Comparison of ENCODE assay signal across 8 mouse cellular contexts in genomic region chr8:10928342-10928794, GRCm38 (mm10).
A peak's percentile ranks its signal among the peaks of the same experiment; 100 is the strongest.
DNase-seq lines count a peak whose midpoint lies in the region; ATAC-seq and TF ChIP-seq lines count a peak whose summit lies in the region.

No protein-coding gene starts in this region.

- 0 out of 2 replicates have a peak, but pooled peaks have one; percentile 47 for ATAC-seq in heart, embryonic 11.5 days (replicated peaks; ENCODE audit: insufficient number of reproducible peaks, low FRiP score, low TSS enrichment)
- peak; percentile 71 for ATAC-seq in midbrain, postnatal 0 days (ENCODE audit: low FRiP score)

- no peak for TF ChIP-seq CTCF in layer of hippocampus, adult 2 months (conservative IDR thresholded peaks at IDR 0.05)
- TF ChIP-seq CTCF in midbrain, postnatal 0 days (IDR thresholded peaks at IDR 0.05): 0 out of 2 replicates have a peak, but pooled peaks have one; percentile 4

- H3K27ac ChIP-seq in layer of hippocampus, adult 2 months: peak overlapping the region; percentile 18; the same call in 1 of the 2 replicates
- H3K27ac ChIP-seq in brown adipose tissue, adult 24 weeks (replicated peaks; ENCODE audit: low read depth, low read length): peak overlapping the region; percentile 83
- peak overlapping the region; percentile 65 for H3K27ac ChIP-seq in heart, embryonic 11.5 days (ENCODE audit: low read depth, low read length)
- H3K27ac ChIP-seq in limb, embryonic 10.5 days: peak overlapping the region; percentile 95
- no peak overlapping the region for H3K27ac ChIP-seq in midbrain, postnatal 0 days (ENCODE audit: low read depth, low read length)

- no peak overlapping the region for H3K9ac ChIP-seq in heart, embryonic 11.5 days (ENCODE audit: low read depth, low read length)
- H3K9ac ChIP-seq in midbrain, postnatal 0 days (replicated peaks; ENCODE audit: low read length, poor library complexity, severe bottlenecking): 0 out of 2 replicates have a peak overlapping the region, but pooled peaks have one; percentile 4

- 59% methylated on average over 17 of the region's 17 CpGs for WGBS in heart, embryonic 11.5 days (ENCODE audit: insufficient replicate concordance)
- WGBS in limb, embryonic 10.5 days: 87% methylated on average over 17 of the region's 17 CpGs
- WGBS in midbrain, postnatal 0 days: 23% methylated on average over 17 of the region's 17 CpGs

- DNase-seq in layer of hippocampus, adult 2 months (ENCODE audit: low spot score in 2 of 2): no peak
- DNase-seq in layer of hippocampus, adult 9-10 months (ENCODE audit: low spot score): no peak
- DNase-seq in limb, embryonic 10.5 days (ENCODE audit: low spot score): no peak
- DNase-seq in midbrain, postnatal 0 days (ENCODE audit: low spot score): peak; percentile 89
- DNase-seq in thymus, postnatal 36 days: no peak
- DNase-seq in thymus, postnatal 0 days (ENCODE audit: low spot score): no peak

- 0 out of 2 replicates have a peak, but pooled peaks cover 2% of the 10 kb centered on the region for H3K27me3 ChIP-seq in heart, embryonic 11.5 days (ENCODE audit: control insufficient read depth, insufficient read depth, low read length)
- peaks cover 14% of the 10 kb centered on the region; the same call in 1 of the 2 replicates for H3K27me3 ChIP-seq in limb, embryonic 10.5 days (ENCODE audit: low read depth, poor library complexity, severe bottlenecking)
- H3K27me3 ChIP-seq in midbrain, postnatal 0 days (ENCODE audit: insufficient read depth, low read length): no peaks in the 10 kb centered on the region

- no peak overlapping the region for H3K4me3 ChIP-seq in layer of hippocampus, adult 2 months
- H3K4me3 ChIP-seq in brown adipose tissue, adult 24 weeks (ENCODE audit: insufficient read depth, low read depth, low read length): no peak overlapping the region
- no peak overlapping the region for H3K4me3 ChIP-seq in heart, embryonic 11.5 days (ENCODE audit: low read depth, low read length)
- no peak overlapping the region for H3K4me3 ChIP-seq in limb, embryonic 10.5 days
- H3K4me3 ChIP-seq in midbrain, postnatal 0 days (ENCODE audit: low read depth, low read length): no peak overlapping the region

- H3K9me3 ChIP-seq in heart, embryonic 11.5 days (replicated peaks; ENCODE audit: control insufficient read depth, low read length): no peaks in the 10 kb centered on the region
- no peaks in the 10 kb centered on the region for H3K9me3 ChIP-seq in limb, embryonic 10.5 days (replicated peaks)
- no peaks in the 10 kb centered on the region for H3K9me3 ChIP-seq in midbrain, postnatal 0 days (ENCODE audit: low read length)

- H3K4me1 ChIP-seq in brown adipose tissue, adult 24 weeks (ENCODE audit: control insufficient read depth, insufficient read depth, insufficient read length, low read length): peaks cover 18% of the 10 kb centered on the region
- peaks cover 39% of the 10 kb centered on the region for H3K4me1 ChIP-seq in heart, embryonic 11.5 days (ENCODE audit: control insufficient read depth, insufficient read depth, low read length)
- H3K4me1 ChIP-seq in limb, embryonic 10.5 days: peaks cover 55% of the 10 kb centered on the region
- H3K4me1 ChIP-seq in midbrain, postnatal 0 days (ENCODE audit: insufficient read depth, low read length): peaks cover 19% of the 10 kb centered on the region; the same call in 1 of the 2 replicates

- no peaks in the 10 kb centered on the region for H3K36me3 ChIP-seq in heart, embryonic 11.5 days (ENCODE audit: control insufficient read depth, insufficient read depth, low read length)
- H3K36me3 ChIP-seq in limb, embryonic 10.5 days: no peaks in the 10 kb centered on the region
- no peaks in the 10 kb centered on the region for H3K36me3 ChIP-seq in midbrain, postnatal 0 days (ENCODE audit: insufficient read depth, low read length)

- H3K4me2 ChIP-seq in heart, embryonic 11.5 days: no peak overlapping the region; the same call in 1 of the 2 replicates
- H3K4me2 ChIP-seq in midbrain, postnatal 0 days (ENCODE audit: low read depth, low read length, poor library complexity, severe bottlenecking): no peak overlapping the region
